Mouse (Mus musculus): ENCODE results near the gene Cacng5.

DNA sequence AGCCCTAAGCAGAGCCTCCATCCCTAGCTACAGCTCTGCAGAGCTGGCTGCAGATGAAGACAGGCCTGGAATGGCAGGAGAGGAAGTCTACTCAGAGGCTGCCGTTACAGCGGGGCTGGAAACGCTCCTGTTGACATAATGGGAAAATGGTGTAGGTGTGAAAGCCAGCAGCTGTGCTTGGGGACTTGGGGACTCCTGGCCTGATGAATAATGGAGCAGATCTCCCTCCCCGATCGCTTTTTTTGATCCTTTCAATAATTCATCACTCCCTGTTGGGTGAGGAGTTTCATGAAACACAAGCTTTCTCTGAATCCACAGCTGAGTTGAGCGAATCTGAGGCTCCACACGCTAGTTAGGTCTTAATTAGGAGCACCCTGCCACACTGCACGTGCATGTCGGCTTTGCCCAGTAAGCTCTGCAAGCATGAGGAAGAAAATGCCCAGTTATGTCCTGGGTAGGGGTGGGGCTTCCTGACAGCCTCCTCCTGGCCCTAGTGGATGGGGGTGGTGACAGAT lies 2.9 kb upstream of the Cacng5 start:
- no peak for TF ChIP-seq CTCF (IDR thresholded peaks at IDR 0.05; ENCODE audit: low read depth)
- TF ChIP-seq EP300 (IDR thresholded peaks at IDR 0.05; ENCODE audit: low read depth) = no peak

Data from liver, embryonic 14.5 days (tissue).